Mouse (Mus musculus) lung, postnatal 0 days (tissue): ENCODE data around the gene Ifi47.

Experiments
- CTCF ChIP-seq: IDR thresholded peaks from 2 replicates; pipeline ENCODE4 v1.5.1; 2016; ENCODE audit warnings: antibody characterized with exemption, mild to moderate bottlenecking
- EP300 ChIP-seq: IDR thresholded peaks from 2 replicates; pipeline ENCODE4 v1.6.1; 2016; ENCODE audit warnings: antibody characterized with exemption, mild to moderate bottlenecking, control low read depth

DNA sequence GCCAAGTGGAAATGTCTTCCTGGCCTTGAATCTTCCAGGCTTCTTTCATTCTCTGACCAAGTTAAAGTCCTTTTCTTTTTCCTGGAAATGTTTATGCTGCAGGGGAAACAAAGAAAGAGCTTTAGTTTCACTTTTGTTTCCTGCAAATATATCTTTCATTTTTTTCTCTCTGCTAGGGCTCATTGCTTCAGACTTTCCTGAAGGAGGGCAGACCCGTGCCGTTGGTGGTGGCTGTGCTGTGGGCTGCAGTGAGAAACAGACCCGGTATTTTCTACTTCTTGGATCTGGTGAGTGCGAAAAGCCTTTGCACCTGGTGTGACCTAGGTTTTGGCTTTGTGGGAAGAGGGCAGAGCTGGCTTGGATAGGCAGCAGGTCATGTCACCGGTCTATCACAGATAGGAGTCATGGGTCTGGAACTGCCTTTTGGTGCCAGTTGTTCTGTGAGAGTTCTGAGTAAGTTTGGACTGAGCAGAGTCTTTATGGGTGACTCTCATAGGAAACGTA, 10.5 kb downstream of the Ifi47 start:
- TF ChIP-seq CTCF (no peak), EP300 (no peak)
